Mouse (Mus musculus) left cerebral cortex, adult 2 months (tissue): ENCODE results near the gene Agmo. TPM values are rescaled to one million over a fixed set of nuclear protein-coding genes. Genes with fewer than 3 reads are reported as not detected.

Experiments
- DNase-seq, 2 experiments: peaks; one replicate each; pipeline ENCODE4 v3.0.0; 2021 to 2022; ENCODE audit warnings: low spot score in 2 of 2, mixed read lengths in 1 of 2; ENCODE audit errors: extremely low spot score in 1 of 2
- H3K27ac ChIP-seq: fragments of 200-600 bp; 2 replicates; pipeline ENCODE4 v1.8.1; 2022
- H3K4me3 ChIP-seq: fragments of 200-600 bp; 2 replicates; pipeline ENCODE4 v1.8.1; 2022
- CTCF ChIP-seq: fragments of 200-600 bp; IDR thresholded peaks from 2 replicates; pipeline ENCODE4 v1.8.1; 2022; ENCODE audit warnings: antibody characterized with exemption, mild to moderate bottlenecking, moderate library complexity
- intact Hi-C: fragments of 180-260 bp; cut with DNase I; formaldehyde crosslinking; loops from one replicate; pipeline ENCODE4 v1.15.1; 2025
- total RNA-seq, 2 experiments: library from RNA; stranded (reverse); gene quantifications; 2 replicates each; pipeline ENCODE4 v1.2.3; 2021

Gene Agmo
- total RNA-seq, 2 experiments from 2014 or later: 4.2 to 4.5 TPM

DNA sequence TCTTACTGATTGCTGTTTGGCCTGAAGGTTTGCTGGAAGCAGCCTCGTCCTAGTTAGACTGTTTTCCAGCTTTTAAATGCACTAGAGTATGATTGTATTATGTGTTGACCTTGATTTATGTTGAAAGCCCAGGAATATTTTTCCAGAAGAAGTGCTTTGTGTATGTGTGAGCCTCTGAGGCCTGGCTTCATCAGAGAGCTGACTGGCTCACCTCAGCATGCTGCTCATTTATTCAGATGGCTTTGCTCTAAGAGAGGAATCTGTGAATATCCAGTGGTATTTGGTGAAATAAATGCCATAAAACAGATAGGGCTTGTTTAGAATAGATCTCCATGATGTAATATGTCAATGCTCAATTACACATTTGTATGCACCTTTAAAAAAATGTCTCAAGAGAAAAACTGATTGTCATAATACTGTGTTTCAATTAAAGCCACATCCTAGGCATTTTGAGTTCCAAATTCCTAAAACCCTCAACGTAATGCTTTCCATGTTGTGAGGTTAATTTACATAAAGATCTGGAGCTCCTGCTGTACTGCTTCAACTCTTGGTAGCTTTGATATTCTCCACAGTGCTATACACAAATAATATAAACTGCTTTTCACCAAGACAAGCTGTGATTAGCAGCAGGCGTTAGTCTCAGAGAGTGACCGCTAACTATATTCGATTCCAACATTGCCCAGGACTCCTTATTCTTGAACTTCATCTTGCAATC, 324.6 kb downstream of the Agmo start:
- TF ChIP-seq CTCF: no peak
- Histone ChIP-seq H3K27ac (no peak overlapping the region), H3K4me3 (no peak overlapping the region)
- no peak for DNase-seq
- intact Hi-C loops: no loop called here

GRCm38 (mm10) chr12:37571922-37572321, 330.5 kb downstream of the Agmo start:
- Histone ChIP-seq H3K4me3 (no peak overlapping the region), H3K27ac (no peak overlapping the region)
- no peak for DNase-seq
- intact Hi-C loops: no loop called here
- TF ChIP-seq CTCF: no peak

GRCm38 (mm10) chr12:37582777-37583176, 341.3 kb downstream of the Agmo start:
- intact Hi-C loops: loop anchor here (5.0 kb wide), 1 partner anchor 870 kb away; no protein-coding TSS in a partner anchor
- H3K27ac ChIP-seq: no peak overlapping the region
- TF ChIP-seq CTCF: peak; percentile 35
- H3K4me3 ChIP-seq: no peak overlapping the region
- no peak for DNase-seq

- Histone ChIP-seq H3K27ac (no peak overlapping the region), H3K4me3 (no peak overlapping the region)
- no peak for DNase-seq
- TF ChIP-seq CTCF: no peak
- intact Hi-C loops: no loop called here
Observed at GRCm38 (mm10) chr12:37592853-37593252, 351.4 kb downstream of the Agmo start.

- Histone ChIP-seq H3K27ac (no peak overlapping the region), H3K4me3 (no peak overlapping the region)
- intact Hi-C loops: no loop called here
- no peak for DNase-seq
- TF ChIP-seq CTCF: no peak
Observed at GRCm38 (mm10) chr12:37612837-37613236, 371.4 kb downstream of the Agmo start.

DNA sequence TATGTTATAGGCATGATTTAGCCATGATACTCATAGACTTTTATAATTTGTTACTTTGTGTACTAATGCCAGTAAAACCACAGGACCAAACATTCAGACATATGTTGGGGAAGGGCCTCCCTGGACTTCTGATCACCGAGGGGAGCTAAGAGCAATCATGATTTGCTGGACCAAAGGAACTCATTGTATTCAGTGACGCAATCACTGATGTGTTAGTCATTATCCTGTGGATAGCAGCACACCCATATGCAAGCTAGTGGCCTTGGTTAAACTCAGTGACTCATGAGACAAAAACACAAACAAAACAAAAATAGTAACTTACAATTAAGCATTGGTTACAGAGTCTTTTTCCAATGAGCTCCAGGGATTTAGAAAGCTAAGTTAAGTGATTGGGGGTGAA, 373.3 kb downstream of the Agmo start:
- no peak overlapping the region for H3K27ac ChIP-seq
- no peak overlapping the region for H3K4me3 ChIP-seq
- no peak for TF ChIP-seq CTCF
- intact Hi-C loops: no loop called here
- no peak for DNase-seq

GRCm38 (mm10) chr12:37624078-37624477, 382.6 kb downstream of the Agmo start:
- Histone ChIP-seq H3K4me3 (no peak overlapping the region), H3K27ac (no peak overlapping the region)
- TF ChIP-seq CTCF: no peak
- no peak for DNase-seq
- intact Hi-C loops: no loop called here

Other genes with a start within 250 kb of the Agmo start
- gene Meox2, start 133.1 kb upstream of the Agmo start, total RNA-seq: not detected